Mouse (Mus musculus): Measurements from ENCODE around the gene Rab10.

The Rab10 gene

GRCm38 (mm10) chr12:3296056-3296455, 13.7 kb downstream of the Rab10 start:
- no peak for DNase-seq (ENCODE audit: low spot score)

GRCm38 (mm10) chr12:3291849-3292248, 17.9 kb downstream of the Rab10 start:
- DNase-seq (ENCODE audit: low spot score) = no peak

GRCm38 (mm10) chr12:3291038-3291437, 18.7 kb downstream of the Rab10 start:
- DNase-seq (ENCODE audit: low spot score) = no peak

- DNase-seq (ENCODE audit: low spot score) = no peak
Measured at GRCm38 (mm10) chr12:3288440-3288839, 21.3 kb downstream of the Rab10 start.

GRCm38 (mm10) chr12:3285919-3286318, 23.9 kb downstream of the Rab10 start:
- no peak for DNase-seq (ENCODE audit: low spot score)

GRCm38 (mm10) chr12:3285377-3285776, 24.4 kb downstream of the Rab10 start:
- DNase-seq (ENCODE audit: low spot score) = no peak

- no peak for DNase-seq (ENCODE audit: low spot score)
Measured at GRCm38 (mm10) chr12:3284463-3284862, 25.3 kb downstream of the Rab10 start.

GRCm38 (mm10) chr12:3283829-3284440, 25.8 kb downstream of the Rab10 start:
- DNase-seq (ENCODE audit: low spot score) = no peak

- DNase-seq (ENCODE audit: low spot score) = no peak
Measured at GRCm38 (mm10) chr12:3282954-3283353, 26.8 kb downstream of the Rab10 start.

GRCm38 (mm10) chr12:3282520-3282919, 27.2 kb downstream of the Rab10 start:
- no peak for DNase-seq (ENCODE audit: low spot score)

- DNase-seq (ENCODE audit: low spot score) = no peak
Measured at GRCm38 (mm10) chr12:3278880-3279339, 30.9 kb downstream of the Rab10 start.

- DNase-seq (ENCODE audit: low spot score) = no peak
Measured at GRCm38 (mm10) chr12:3270818-3271217, 39.0 kb downstream of the Rab10 start.

GRCm38 (mm10) chr12:3267397-3267796, 42.4 kb downstream of the Rab10 start:
- DNase-seq (ENCODE audit: low spot score) = no peak

GRCm38 (mm10) chr12:3265188-3265587, 44.6 kb downstream of the Rab10 start:
- DNase-seq (ENCODE audit: low spot score) = no peak

GRCm38 (mm10) chr12:3264449-3264848, 45.3 kb downstream of the Rab10 start:
- DNase-seq (ENCODE audit: low spot score) = no peak

- DNase-seq (ENCODE audit: low spot score) = no peak
Measured at GRCm38 (mm10) chr12:3261596-3261995, 48.2 kb downstream of the Rab10 start.

GRCm38 (mm10) chr12:3255966-3256365, 53.8 kb downstream of the Rab10 start:
- no peak for DNase-seq (ENCODE audit: low spot score)

GRCm38 (mm10) chr12:3255435-3255834, 54.3 kb downstream of the Rab10 start:
- no peak for DNase-seq (ENCODE audit: low spot score)

- peak; percentile 7 for DNase-seq (ENCODE audit: low spot score)
Measured at GRCm38 (mm10) chr12:3253591-3253990, 56.2 kb downstream of the Rab10 start.

GRCm38 (mm10) chr12:3246091-3246490, 63.7 kb downstream of the Rab10 start:
- no peak for DNase-seq (ENCODE audit: low spot score)

- DNase-seq (ENCODE audit: low spot score) = no peak
Measured at GRCm38 (mm10) chr12:3239544-3239943, 70.2 kb downstream of the Rab10 start.

- peak; percentile 18 for DNase-seq (ENCODE audit: low spot score)
Measured at GRCm38 (mm10) chr12:3238361-3239051, 71.3 kb downstream of the Rab10 start.

- DNase-seq (ENCODE audit: low spot score) = no peak
Measured at GRCm38 (mm10) chr12:3237799-3238198, 72.0 kb downstream of the Rab10 start.

Measured in retina, embryonic 14.5 days (tissue).